Mouse (Mus musculus) CH12.LX (cell line): ENCODE measurements around the gene Hoxb3.

ENCODE experiments used
- CHD1 ChIP-seq: IDR thresholded peaks from 2 replicates; pipeline ENCODE4 v1.6.1; 2012; ENCODE audit warnings: low read depth, low read length, improper control_type of control experiment, inconsistent platforms
- CTCF ChIP-seq, 2 experiments: IDR thresholded peaks in 1 of 2; conservative IDR thresholded peaks in 1 of 2; 2 replicates each; pipeline ENCODE4 v1.5.1; 2011 to 2012; ENCODE audit warnings: low read depth in 2 of 2, low read length in 2 of 2, improper control_type of control experiment in 1 of 2, inconsistent platforms in 1 of 2, mild to moderate bottlenecking in 1 of 2, moderate library complexity in 1 of 2
- MEF2A ChIP-seq: IDR thresholded peaks from 2 replicates; pipeline ENCODE4 v1.6.1; 2014; ENCODE audit warnings: low read depth, mild to moderate bottlenecking, inconsistent platforms, low read length, improper control_type of control experiment, borderline replicate concordance
- MXI1 ChIP-seq: IDR thresholded peaks from 2 replicates; pipeline ENCODE4 v1.6.1; 2011; ENCODE audit warnings: mild to moderate bottlenecking, low read depth, low read length, improper control_type of control experiment
- MYC ChIP-seq: IDR thresholded peaks from 2 replicates; pipeline ENCODE4 v1.6.1; 2011; ENCODE audit warnings: low read depth, mild to moderate bottlenecking, improper control_type of control experiment, low read length
- POLR2A ChIP-seq: IDR thresholded peaks from 2 replicates; pipeline ENCODE4 v1.6.1; 2011; ENCODE audit warnings: low read depth, mild to moderate bottlenecking, improper control_type of control experiment, low read length
- RAD21 ChIP-seq: IDR thresholded peaks from 2 replicates; pipeline ENCODE4 v1.6.1; 2011; ENCODE audit warnings: low read depth, mild to moderate bottlenecking, low read length, improper control_type of control experiment, moderate library complexity
- SMC3 ChIP-seq: IDR thresholded peaks from 2 replicates; pipeline ENCODE4 v1.6.1; 2011; ENCODE audit warnings: low read depth, low read length, improper control_type of control experiment
- USF1 ChIP-seq: IDR thresholded peaks from 2 replicates; pipeline ENCODE4 v1.6.1; 2014; ENCODE audit warnings: low read depth, mild to moderate bottlenecking, inconsistent platforms, low read length, improper control_type of control experiment
- USF2 ChIP-seq: conservative IDR thresholded peaks from 2 replicates; pipeline ENCODE4 v1.6.1; 2011; ENCODE audit warnings: low read depth, low read length, improper control_type of control experiment
- ZKSCAN1 ChIP-seq: IDR thresholded peaks from 2 replicates; pipeline ENCODE4 v1.6.1; 2012; ENCODE audit warnings: low read depth, inconsistent platforms, low read length, improper control_type of control experiment, borderline replicate concordance
- ZMIZ1 ChIP-seq: IDR thresholded peaks from 2 replicates; pipeline ENCODE4 v1.6.1; 2012; ENCODE audit warnings: low read depth, mild to moderate bottlenecking, inconsistent platforms, low read length, improper control_type of control experiment
- ZNF384 ChIP-seq: IDR thresholded peaks from 2 replicates; pipeline ENCODE4 v1.6.1; 2012; ENCODE audit warnings: low read depth, low read length, improper control_type of control experiment, inconsistent platforms

DNA sequence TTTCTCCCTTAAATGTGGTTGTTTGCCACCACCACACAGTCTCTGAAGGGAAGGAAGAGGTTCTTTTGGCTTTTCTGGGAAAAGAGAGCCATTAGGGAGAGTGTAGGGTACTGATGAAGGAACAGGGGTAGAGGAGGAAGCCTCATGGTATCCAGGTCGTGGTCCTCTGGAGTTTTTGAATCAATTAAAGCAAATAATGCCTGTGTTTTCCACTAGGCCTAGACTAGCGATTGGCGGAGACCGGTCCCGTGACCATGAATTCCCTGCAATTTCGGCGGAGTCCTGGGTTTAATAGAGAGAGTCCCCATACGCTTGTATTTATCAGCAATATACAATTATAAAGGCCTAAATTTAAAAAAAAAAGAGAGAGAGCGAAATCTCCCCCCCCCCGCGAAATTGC, 28.2 kb downstream of the Hoxb3 start:
- no peak for TF ChIP-seq CTCF (conservative IDR thresholded peaks at IDR 0.05 in 1 of 2, IDR thresholded peaks at IDR 0.05 in 1 of 2; ENCODE audit: low read depth in 2 of 2, low read length in 2 of 2)
- no peak for TF ChIP-seq CHD1
- no peak for TF ChIP-seq POLR2A
- TF ChIP-seq RAD21: no peak
- TF ChIP-seq USF2: no peak
- no peak for TF ChIP-seq SMC3
- no peak for TF ChIP-seq MYC
- TF ChIP-seq USF1: no peak
- TF ChIP-seq MXI1: no peak
- no peak for TF ChIP-seq ZKSCAN1
- no peak for TF ChIP-seq ZNF384
- no peak for TF ChIP-seq ZMIZ1
- TF ChIP-seq MEF2A: no peak
